Mouse (Mus musculus) olfactory bulb, adult 2 months (tissue): ENCODE data around the gene Map3k4.

ENCODE experiments used
- CTCF ChIP-seq: fragments of 200-500 bp; IDR thresholded peaks from 2 replicates; pipeline ENCODE4 v1.5.1; 2012; ENCODE audit warnings: low read depth, mild to moderate bottlenecking, low read length, moderate library complexity; ENCODE audit not compliant: insufficient read depth
- POLR2A ChIP-seq: fragments of 200-500 bp; IDR thresholded peaks from 2 replicates; pipeline ENCODE4 v1.6.1; 2012; ENCODE audit warnings: mild to moderate bottlenecking, low read depth, low read length, moderate library complexity; ENCODE audit not compliant: insufficient read depth

DNA sequence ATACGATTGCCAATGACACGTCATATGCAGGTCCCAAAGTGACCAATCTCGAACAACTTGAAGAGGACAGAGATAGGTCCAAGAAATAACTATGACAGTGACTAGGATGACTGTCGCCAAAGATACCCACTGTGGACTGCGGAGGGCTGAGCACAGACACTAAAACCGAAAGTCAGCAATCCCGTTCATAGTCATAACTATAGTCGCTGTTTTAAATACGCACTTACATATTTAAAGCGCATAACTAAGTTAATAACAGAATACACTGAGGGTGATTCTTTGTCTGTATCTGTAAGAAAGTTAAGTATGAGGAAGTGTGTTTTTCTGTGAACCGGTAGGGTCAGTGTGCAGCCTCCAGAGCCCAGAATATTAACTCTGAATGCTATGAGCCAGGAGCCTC is 62.5 kb downstream of the Map3k4 start:
- TF ChIP-seq CTCF (no peak), POLR2A (no peak)
